Mouse (Mus musculus) liver, embryonic 14.5 days (tissue): Measurements from ENCODE around the gene Dppa5a. TPM values are rescaled to one million over a fixed set of nuclear protein-coding genes. Genes with fewer than 3 reads are reported as not detected.
A peak's percentile ranks its signal among the peaks of the same experiment; 100 is the strongest.
"Not testable (repeated sequence)": the region's sequence is repeated elsewhere in the genome, so short reads cannot be mapped to it uniquely, and the experiment has no call there.

Source experiments
- ATAC-seq: fragments of 200-750 bp; cut with Nextera tagmentation; 2 replicates; pipeline ENCODE4 v1.8.0; 2017; ENCODE audit warnings: moderate number of reproducible peaks, mild to moderate bottlenecking, moderate library complexity; ENCODE audit not compliant: insufficient read depth
- DNase-seq, 3 experiments: peaks; one replicate each; pipeline ENCODE4 v3.0.0-alpha.2; 2012 to 2013; ENCODE audit warnings: low read depth in 3 of 3, low spot score in 3 of 3
- H3K27ac ChIP-seq: fragments of 300-500 bp; sonication (generic); 2 replicates; pipeline ENCODE4 v1.5.1; 2014; ENCODE audit warnings: moderate library complexity, mild to moderate bottlenecking, control low read depth, inconsistent platforms
- H3K27me3 ChIP-seq: fragments of 300-500 bp; sonication (generic); 2 replicates; pipeline ENCODE4 v1.6.1; 2014; ENCODE audit warnings: mild to moderate bottlenecking, low read length, moderate library complexity; ENCODE audit not compliant: control insufficient read depth, insufficient read depth
- H3K36me3 ChIP-seq: fragments of 300-500 bp; sonication (generic); replicated peaks from 2 replicates; pipeline ENCODE4 v1.6.1; 2014; ENCODE audit warnings: low read depth; ENCODE audit not compliant: control insufficient read depth, insufficient read depth
- H3K4me1 ChIP-seq, 2 experiments: fragments of 200-500 bp in 1 of 2; fragments of 300-500 bp in 1 of 2; sonication (generic) in 1 of 2; replicated peaks; 2 replicates each; pipeline ENCODE4 v1.6.1; 2012 to 2014; ENCODE audit warnings: antibody characterized with exemption in 1 of 2, inconsistent platforms in 1 of 2, low read length in 1 of 2; ENCODE audit not compliant: control insufficient read depth in 2 of 2, insufficient read depth in 2 of 2
- H3K4me2 ChIP-seq: fragments of 300-500 bp; sonication (generic); 2 replicates; pipeline ENCODE4 v1.6.1; 2014; ENCODE audit warnings: low read depth, mild to moderate bottlenecking, control low read depth, moderate library complexity
- H3K4me3 ChIP-seq, 2 experiments: fragments of 200-500 bp in 1 of 2; fragments of 300-500 bp in 1 of 2; sonication (generic) in 1 of 2; 2 replicates each; pipeline ENCODE4 v1.5.1; 2012 to 2014; ENCODE audit warnings: low read depth in 2 of 2, low read length in 2 of 2, mild to moderate bottlenecking in 2 of 2, control low read depth in 1 of 2, inconsistent platforms in 1 of 2, moderate library complexity in 1 of 2; ENCODE audit not compliant: insufficient read depth in 1 of 2
- H3K9ac ChIP-seq: fragments of 300-500 bp; sonication (generic); replicated peaks from 2 replicates; pipeline ENCODE4 v1.6.1; 2014; ENCODE audit warnings: mild to moderate bottlenecking, control low read depth, moderate library complexity
- H3K9me3 ChIP-seq: fragments of 300-500 bp; sonication (generic); 2 replicates; pipeline ENCODE4 v1.6.1; 2016; ENCODE audit warnings: low read length, mixed read lengths; ENCODE audit not compliant: control insufficient read depth
- CTCF ChIP-seq: IDR thresholded peaks from 2 replicates; pipeline ENCODE4 v1.5.1; 2016; ENCODE audit warnings: antibody characterized with exemption, low read depth, control low read depth
- EP300 ChIP-seq: IDR thresholded peaks from 2 replicates; pipeline ENCODE4 v1.6.1; 2016; ENCODE audit warnings: antibody characterized with exemption, low read depth
- WGBS: fragments of 180-500 bp; shearing (Covaris S2); extraction: QIAGEN DNeasy Blood & Tissue Kit; methylation state at CpG from one replicate; pipeline ENCODE4 v1.1.7; 2014; ENCODE audit not compliant: insufficient replicate concordance; 5-methylcytosine and 5-hydroxymethylcytosine counted together
- polyA plus RNA-seq, 2 experiments: library from polyadenylated mRNA; depleted of rRNA in 1 of 2; stranded (reverse) in 1 of 2; unstranded in 1 of 2; fragments of >200 nt; fragmentation: Nextera tagmentation in 1 of 2; extraction: Ambion mirVana in 1 of 2; gene quantifications; 2 replicates each; pipeline versions ENCODE4 v1.2.1 to v1.2.3; 2012 to 2014

Gene Dppa5a
- polyA plus RNA-seq, 2 experiments: not detected

DNA sequence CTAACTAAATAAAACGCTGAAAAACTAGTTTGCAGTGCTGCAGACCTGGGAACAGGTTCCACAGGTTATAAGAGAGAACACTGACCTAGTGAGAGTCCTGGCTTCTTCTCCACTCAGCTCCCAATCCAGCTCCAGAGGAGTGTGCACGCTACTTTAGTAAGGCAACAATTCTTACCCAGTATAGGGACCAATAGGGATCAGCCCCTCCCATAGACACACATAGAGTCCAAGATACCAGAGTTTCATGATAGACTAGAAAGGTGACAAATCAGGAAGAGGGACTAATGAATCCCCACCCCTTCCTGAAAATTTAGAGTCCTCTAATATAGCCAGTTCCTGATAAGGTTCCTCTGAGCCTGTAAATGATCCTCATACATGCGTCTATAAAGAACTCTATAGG, 21.0 kb downstream of the Dppa5a start:
- ATAC-seq (no peak), DNase-seq (no peak)
- Histone ChIP-seq H3K9ac (no peak overlapping the region), H3K27me3 (no peaks in the 10 kb centered on the region), H3K4me3 (no peak overlapping the region), H3K9me3 (no peaks in the 10 kb centered on the region), H3K27ac (no peak overlapping the region), H3K4me2 (no peak overlapping the region), H3K36me3 (no peaks in the 10 kb centered on the region), H3K4me1 (no peaks in the 10 kb centered on the region)
- 29% methylated on average over 3 of the region's 3 CpGs for WGBS
- TF ChIP-seq EP300 (no peak), CTCF (no peak)

DNA sequence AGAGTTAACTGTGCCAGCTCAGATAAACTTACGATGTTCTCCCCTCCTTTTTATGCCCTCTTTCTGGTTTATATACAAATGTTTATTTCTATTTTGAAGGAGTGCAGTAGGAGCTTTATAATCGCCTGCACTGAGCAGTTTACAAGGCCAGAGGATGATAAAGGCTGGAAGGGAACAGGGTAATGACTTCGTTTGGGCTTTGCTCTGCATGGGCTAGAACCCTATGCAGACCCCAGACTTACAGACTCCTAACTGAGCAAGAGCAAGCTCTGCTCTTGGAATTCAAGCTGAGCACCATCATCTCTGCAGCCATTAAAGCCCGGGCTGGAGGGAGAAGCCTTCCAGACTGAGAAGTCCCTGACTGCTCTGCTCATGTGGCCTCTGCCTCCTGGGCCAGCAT, 22.7 kb downstream of the Dppa5a start:
- WGBS: 47% methylated on average over 4 of the region's 4 CpGs
- not testable (repeated sequence) for DNase-seq, H3K4me1 ChIP-seq, H3K9ac ChIP-seq, H3K27ac ChIP-seq, H3K4me3 ChIP-seq, ATAC-seq, H3K9me3 ChIP-seq, H3K36me3 ChIP-seq, H3K4me2 ChIP-seq, H3K27me3 ChIP-seq

DNA sequence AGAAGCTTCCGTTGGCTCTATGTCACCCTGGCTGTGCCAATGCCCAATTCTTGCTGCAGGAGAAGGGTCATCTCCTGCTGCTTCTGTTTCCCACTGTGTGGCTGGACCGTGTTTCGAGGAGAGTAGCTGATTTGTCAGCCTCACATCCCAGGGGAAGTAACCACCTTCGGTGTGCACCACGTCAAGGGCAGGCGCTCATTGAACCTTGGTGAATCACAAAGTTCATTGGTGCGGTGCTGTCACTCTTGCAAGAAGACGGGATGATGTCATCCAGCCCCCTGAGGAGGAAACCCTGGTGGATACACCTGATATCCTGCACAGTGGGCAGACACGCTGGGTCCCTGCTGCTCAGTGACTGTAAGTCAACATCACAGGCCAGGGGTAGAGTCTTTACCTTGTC, 24.9 kb downstream of the Dppa5a start:
- not testable (repeated sequence) for H3K36me3 ChIP-seq, ATAC-seq, DNase-seq, H3K4me1 ChIP-seq, H3K4me2 ChIP-seq, H3K4me3 ChIP-seq, H3K27ac ChIP-seq, H3K27me3 ChIP-seq, H3K9me3 ChIP-seq, H3K9ac ChIP-seq
- WGBS: 63% methylated on average over 9 of the region's 9 CpGs

DNA sequence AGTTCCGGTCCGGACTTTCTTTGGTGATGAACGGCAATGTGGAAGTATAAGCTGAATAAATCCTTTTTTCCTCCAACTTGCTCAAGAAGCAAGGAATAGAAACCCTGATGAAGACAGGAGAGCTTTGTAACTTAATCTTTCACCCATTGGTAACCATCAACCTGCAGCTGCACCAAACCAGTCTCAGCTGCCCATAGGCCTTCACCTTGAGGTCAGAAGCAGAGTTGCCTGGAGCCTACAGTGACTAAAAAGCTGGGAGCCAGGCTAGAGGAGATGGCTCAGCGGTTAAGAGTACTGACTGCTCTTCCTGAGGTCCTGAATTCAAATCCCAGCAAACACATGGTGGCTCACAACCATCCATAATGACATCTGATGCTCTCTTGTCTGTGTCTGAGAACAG, 25.5 kb downstream of the Dppa5a start:
- not testable (repeated sequence) for H3K4me1 ChIP-seq, DNase-seq
- WGBS: 68% methylated on average over 4 of the region's 4 CpGs

DNA sequence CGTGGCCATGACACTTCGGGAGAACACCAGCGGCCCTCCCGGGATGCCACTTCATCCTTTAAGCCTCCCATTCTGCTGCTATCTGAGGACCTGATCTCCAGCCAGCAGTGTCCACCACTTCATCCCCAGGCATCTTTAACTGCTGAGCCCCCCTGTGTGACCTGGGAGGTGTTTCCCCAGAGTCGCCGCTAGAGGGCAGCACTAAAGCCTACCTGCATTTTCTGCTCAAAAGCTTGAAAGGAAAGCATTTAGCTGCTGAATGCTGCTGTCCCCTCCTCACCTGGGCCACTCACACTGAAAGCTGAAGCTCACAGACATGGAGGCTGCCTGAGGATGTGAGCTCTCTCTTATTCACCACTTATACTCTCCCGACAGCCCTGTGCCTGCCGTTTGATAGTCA, 27.7 kb downstream of the Dppa5a start:
- not testable (repeated sequence) for H3K4me2 ChIP-seq, DNase-seq, H3K9ac ChIP-seq, ATAC-seq, H3K27ac ChIP-seq, H3K27me3 ChIP-seq, H3K9me3 ChIP-seq, H3K4me1 ChIP-seq, H3K36me3 ChIP-seq, H3K4me3 ChIP-seq
- WGBS: 15% methylated on average over 8 of the region's 8 CpGs
- TF ChIP-seq CTCF: peak; percentile 88

More for the DNA sequence above, 25.5 kb downstream of the Dppa5a start:
- H3K4me3 ChIP-seq, H3K36me3 ChIP-seq, H3K27ac ChIP-seq, H3K4me2 ChIP-seq, H3K27me3 ChIP-seq, H3K9me3 ChIP-seq, ATAC-seq, H3K9ac ChIP-seq: not testable (repeated sequence)

DNA sequence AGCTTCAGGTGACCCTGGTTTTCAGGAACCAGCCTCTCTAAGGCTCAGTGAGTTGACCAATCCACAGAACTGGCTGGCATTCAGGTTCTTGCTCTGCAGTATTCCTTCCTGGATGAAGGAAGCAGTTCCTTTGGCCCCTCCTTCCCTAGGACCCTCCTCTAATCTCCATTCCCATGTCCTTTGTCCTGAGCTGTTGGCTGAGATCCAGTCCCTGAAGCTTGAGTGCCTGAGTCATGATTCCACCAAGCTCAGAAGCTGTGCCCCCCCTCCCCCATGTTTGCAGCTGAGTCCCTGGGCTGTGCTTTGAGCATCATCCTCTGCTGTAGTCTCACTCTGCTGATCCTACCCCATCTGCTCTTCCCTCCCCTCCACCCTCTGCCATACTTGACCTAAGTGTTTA, 30.9 kb downstream of the Dppa5a start:
- not testable (repeated sequence) for H3K9ac ChIP-seq, H3K4me3 ChIP-seq, H3K27ac ChIP-seq, DNase-seq, H3K4me2 ChIP-seq, H3K36me3 ChIP-seq, H3K9me3 ChIP-seq, H3K4me1 ChIP-seq, H3K27me3 ChIP-seq, ATAC-seq

DNA sequence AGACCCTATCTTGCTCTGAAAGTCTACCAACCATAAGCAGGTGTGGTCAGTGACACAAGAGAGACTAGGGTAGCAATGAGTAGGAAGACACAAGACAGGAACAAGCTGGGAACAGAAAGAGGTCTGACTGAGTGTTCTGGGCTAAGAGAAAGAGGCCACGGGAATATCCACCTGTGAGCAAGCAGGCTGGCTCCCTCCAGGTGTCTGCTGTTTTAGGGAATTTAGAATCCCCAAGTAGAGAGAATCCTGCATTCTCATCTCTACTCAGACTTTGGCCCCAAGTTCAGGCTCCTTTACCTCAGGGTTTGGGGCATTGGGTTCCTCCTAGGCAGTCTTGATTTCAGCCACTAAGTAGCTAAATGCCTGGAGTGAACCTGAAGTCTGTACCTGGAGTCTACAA, 40.7 kb downstream of the Dppa5a start, which contains the start of gene Omt2b:
TSS of gene Omt2b (plus strand) at position 301 of the 400 bp plus-strand sequence.
- H3K36me3 ChIP-seq, H3K9ac ChIP-seq, H3K4me2 ChIP-seq, H3K4me3 ChIP-seq, ATAC-seq, H3K27ac ChIP-seq, DNase-seq, H3K27me3 ChIP-seq, H3K4me1 ChIP-seq, H3K9me3 ChIP-seq: not testable (repeated sequence)
- 45% methylated on average over 1 of the region's 1 CpGs for WGBS
